Mouse (Mus musculus) right cerebral cortex, postnatal 36 days (tissue): ENCODE data around the gene Smpd3.
"Not testable (repeated sequence)": the region's sequence is repeated elsewhere in the genome, so short reads cannot be mapped to it uniquely, and the experiment has no call there.

Source experiments
- DNase-seq, 2 experiments: peaks; one replicate each; pipeline ENCODE4 v3.0.0; 2022; ENCODE audit warnings: low spot score in 2 of 2, mixed read lengths in 1 of 2

Smpd3 gene

DNA sequence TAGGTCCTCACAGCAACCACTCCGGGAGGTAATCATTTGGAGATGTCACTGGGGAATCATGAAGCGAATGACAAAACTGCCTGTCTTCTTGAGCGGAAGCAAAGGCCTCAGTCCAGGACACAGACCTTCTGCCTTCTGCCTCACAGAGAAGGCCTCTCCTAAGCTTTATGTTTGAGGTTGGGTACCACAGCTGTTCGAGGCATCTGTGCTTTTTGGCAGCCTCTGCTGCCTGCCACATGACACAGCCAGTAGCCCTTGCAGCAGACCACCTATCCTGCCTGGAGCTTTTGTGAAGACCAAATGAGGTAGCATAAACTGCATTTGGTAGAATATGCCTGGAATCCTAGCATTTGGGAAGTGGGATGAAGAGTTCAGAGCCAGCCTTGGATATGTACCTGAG is 11.2 kb downstream of the Smpd3 start:
- DNase-seq = no peak

DNA sequence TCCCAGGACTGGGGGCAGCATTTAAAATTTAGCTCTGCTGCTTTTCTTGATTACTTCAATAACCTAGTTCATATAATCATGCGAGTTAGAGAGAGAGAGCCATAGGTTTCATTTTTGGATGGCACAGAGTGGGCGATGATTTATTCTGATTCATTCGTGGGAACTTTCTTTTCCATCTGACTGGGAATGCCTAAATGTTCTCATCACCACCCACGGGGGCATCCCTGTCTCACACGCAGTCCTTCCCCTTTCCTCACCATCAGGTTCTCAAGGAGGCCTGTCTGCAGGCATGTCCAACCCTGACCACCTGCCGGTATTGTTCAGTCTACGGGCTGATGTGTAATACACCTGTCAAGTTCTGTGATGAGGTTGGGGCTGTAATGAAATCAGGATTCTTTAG is 16.4 kb downstream of the Smpd3 start:
- peak in 1 of 2 experiments; percentile 53 for DNase-seq

DNA sequence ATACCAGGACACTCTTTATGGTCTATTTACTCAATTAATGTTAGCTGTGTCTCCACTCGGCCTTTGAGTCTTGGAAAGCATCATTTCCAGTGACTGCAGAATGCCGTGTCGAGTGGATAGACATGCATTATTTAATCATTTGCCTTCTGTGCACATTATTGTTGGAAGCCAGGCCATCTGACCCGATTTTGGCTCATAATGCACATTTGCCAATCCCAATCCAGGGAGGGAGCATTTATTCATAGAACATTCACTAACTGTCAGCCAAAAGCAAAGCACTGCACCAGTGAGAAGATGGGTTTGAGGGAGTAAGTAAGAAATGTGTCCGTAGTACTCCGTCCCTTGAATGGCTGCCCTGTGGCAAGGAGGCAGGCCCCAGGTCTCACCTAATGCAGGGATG is 17.8 kb downstream of the Smpd3 start:
- DNase-seq = no peak

DNA sequence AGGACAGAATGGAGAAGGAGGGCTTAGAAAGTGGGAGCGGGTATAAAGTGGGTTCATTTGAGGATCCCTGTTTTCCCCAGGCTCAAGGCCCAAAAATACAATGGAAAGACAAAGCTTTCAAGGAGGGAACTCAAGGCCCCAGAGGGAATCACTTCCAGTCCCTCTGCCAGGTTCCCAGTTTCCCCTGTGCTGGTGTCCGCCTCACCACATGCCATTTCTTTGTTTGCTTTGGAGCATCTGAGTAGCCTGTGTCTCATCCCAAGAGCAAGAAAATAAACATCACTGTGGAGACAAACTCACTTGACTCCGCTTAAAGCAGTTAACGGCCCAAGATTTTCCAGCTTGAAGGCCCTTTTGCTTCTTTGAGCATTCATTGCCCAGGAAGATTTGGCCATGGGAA is 20.7 kb downstream of the Smpd3 start:
- no peak for DNase-seq

DNA sequence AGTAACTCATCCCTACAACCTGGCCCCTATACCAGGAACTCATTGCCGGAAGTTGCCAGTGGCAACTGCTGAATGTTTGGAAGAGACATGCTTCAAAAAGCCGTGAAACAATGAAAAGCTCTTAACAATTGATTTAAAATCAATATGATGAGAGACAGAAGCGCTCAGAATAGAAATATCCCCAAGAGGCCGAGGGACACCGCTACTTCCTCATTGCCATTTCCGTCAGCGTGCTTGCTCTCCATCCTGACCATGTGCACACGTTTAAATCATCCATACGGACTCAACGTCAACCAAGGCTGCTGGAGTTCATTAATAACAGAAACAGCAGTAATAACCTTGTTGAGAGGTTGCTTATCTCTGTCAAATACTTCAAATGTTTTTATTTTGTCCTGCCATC is 21.3 kb downstream of the Smpd3 start:
- no peak for DNase-seq

DNA sequence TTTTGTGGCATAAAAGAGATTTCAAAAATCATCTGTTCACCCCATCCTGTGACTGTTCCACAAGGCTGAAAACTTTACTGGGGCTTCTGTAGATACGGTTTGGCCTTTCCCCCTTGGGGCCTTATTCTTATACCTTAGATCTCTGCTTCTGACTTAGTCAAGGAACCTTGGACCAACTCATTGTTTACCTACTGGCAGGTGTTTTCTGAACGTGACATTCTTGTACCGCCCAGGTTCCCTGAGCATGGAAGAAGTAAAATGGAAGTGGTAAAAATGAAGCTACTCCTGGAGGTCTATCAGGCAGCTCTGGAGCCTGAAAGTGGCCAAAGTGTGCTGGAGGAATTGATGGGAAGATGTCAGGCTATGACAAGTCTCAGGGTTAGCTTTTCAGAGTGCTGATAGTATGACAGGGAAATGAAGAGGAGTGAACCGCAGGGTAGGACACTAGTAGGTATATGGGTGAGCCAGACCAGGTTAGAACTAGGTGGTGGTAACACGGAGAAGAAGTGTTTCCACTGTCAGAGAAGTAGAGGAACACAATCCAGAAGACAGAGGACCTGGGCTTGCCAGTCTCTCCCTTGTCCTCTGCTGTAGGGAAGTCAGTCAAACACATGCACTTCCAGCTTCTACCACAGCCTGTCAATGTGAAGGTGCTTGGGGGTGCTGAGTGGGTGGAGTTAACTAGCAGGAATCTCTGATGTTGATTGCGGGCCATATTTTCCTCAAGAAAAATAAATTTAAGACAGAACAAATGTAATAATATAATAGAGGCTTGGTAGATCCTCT is 22.2 kb downstream of the Smpd3 start:
- DNase-seq = no peak

DNA sequence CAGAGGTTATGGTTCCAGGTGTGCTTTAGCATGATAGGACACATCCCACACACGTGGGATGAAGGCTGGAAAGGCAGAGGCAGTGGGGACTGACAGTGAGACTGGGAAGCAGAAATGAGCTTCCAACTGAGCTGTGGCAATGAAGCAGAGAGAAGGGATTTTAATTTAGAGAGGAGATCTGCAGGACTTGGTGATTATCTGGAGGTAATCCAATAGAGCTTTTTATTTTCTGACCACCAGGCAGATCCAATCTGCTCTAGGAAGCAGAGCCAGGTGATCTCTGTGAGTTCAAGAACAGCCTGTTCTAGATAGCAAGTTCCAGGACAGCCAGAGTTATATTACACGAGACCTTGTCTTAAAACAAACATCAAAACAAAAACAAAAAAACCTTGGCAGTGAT is 24.0 kb downstream of the Smpd3 start:
- DNase-seq = no peak

DNA sequence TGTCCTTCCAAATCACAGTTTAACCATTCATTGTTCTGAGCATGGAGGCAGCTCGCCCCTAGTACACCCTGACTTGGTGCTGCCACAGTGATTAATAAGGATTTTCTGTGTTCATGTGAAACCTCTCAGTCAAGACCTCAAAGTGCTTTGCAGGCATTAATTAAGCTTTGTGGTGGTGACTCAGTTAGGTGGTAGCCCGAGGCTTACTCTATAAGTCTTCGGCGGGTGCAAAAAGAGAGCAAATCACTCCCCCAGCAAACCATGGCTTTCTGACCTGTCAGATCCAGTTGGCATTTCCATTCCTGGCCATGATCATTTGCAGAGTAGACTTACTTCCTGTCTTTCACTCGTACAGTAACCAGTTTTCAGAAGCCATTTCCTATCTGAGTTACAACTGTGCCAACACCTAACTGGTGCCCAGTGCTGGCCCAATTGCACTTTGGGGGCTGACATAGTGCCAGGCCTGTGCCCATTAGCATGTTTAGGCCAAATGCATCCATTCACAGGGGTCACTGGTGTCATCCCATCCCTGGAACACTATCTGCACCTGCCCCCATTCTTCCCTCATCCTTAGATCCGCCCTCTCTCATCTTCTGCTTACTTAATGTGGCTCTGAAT is 24.6 kb downstream of the Smpd3 start:
- DNase-seq = no peak

DNA sequence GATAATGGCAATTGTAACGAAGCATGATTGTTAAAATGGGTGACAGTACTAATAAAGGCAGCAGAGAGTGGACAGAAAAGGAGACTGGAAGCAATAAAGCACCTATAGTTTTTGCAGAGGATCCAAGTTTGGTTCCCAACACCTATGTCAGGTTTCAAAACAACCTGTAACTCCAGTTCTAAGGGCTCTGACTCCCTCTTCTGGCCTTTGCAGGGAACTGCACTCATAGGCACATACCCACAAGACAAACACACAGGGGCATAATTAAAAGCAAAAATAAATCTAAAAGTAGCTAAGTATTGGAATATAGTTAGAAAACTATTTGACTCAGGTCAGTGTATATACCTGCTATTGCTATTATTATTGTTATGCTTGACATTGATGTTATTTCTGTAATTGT is 25.8 kb downstream of the Smpd3 start:
- DNase-seq = no peak

DNA sequence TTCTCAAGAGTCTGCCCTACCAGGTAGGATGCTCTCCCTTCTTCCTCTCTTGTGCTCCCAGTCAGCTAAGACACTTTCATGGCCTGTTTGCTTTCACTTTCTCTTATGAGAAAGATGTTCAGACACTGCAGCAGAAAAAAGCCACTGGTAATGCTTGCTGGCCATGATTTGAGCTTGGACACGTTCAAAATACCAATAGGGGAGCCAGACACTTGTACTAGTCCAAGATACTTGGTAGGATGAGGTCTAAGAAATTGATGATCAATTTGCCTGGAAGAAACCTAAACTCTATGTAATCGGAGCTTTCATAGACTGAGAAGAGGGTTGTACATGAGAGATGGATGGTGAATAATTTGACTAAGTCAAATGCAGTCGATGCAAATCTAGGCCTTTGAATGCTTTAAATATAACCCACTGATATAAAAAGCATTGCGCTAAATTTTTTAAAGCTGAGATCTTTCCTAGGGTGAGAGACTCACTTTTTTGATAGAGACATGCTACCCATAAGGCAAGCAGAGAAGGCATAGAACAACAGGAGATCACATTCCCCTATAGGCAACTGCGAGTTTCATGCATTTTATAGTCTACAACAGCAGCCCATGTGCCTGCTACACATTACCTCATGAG is 27.6 kb downstream of the Smpd3 start:
- no peak for DNase-seq

DNA sequence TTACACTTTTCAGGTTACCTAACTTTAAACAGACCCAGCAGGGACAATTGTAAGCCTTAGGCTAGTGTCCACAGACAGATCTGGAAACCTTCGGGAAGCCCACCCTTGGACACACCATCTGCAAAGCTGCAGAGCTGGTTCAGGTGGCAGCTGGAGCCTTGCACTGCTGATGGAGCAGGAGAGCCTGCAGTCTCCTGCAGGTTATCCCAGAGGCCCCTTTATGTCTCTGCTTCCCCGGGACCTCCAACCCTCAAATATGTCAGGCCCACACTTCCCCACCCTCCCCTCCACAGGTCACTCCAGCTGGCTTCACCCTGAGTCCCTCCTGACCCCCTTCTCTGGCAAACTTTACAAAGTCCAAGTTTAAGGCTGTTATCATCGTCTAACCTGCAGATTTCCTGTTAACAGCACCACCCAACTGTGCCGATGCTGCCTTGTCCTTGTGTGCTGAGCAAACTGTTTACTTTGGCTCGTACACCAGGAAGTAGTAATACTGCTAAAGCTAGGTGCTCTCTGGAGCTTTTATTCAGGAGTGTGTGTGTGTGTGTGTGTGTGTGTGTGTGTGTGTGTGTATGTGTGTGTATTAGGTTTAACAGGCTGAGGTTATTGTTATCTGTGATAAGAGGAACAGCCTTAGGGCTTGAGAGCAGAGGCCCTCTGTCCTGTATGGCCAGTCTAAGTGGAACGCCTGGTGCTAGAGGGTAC is 29.6 kb downstream of the Smpd3 start:
- not testable (repeated sequence) for DNase-seq

DNA sequence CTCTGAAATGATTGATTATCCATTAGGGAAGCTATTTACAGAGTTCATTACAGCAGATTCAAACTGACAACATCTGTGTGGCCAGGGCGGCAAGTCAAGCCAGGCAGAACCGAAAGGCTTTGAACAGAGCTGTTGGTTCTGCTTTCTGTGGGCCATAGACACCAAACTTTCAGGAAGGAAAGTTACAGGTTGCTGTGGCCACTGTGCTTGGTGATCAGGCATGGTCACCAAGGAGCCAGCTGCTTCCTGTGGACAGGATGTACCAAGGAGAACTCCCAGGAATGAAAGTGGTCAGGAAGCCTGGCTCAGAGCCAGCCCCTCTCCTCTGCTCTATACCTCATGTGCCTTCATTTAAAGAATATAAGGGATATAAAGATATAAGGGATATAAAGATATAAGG is 30.2 kb downstream of the Smpd3 start:
- no peak for DNase-seq

DNA sequence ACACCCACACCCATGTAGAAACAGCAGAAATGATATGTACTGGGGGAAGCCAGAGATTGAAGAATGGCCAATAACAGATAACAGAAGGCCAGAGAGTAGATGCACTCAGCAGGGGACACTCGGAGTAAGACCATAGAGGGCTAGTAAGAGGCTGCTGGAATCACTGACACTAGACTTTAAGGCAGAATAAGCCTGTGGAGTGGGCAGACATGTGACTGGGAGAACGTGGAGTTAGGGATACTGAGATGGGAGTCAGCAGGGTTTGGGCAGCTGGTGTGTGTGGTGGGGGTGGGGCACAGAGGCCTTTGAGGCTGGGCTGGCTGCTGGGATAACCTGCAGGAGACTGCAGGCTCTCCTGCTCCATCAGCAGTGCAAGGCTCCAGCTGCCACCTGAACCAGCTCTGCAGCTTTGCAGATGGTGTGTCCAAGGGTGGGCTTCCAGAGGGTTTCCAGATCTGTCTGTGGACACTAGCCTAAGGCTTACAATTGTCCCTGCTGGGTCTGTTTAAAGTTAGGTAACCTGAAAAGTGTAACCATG is 31.0 kb downstream of the Smpd3 start:
- DNase-seq = not testable (repeated sequence)

DNA sequence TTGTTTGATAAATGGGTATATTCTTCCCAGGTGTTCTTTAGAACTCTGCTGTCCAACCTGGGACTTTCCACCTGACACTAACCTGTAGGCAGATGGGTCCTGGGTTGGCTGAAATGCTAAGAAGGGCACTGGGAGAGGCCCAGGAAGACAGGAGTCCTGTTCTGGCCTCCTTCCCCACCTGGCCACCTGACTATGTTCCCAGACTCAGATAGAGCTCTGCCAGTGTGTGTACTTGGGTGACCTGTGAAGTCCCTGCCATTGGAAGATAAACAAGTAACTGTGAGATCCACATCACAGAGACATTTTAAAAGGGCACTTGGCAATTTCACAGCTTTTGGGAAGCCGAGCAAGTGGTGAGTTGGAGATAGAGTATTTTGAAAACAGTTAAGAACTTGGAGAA is 31.7 kb downstream of the Smpd3 start:
- DNase-seq = no peak

DNA sequence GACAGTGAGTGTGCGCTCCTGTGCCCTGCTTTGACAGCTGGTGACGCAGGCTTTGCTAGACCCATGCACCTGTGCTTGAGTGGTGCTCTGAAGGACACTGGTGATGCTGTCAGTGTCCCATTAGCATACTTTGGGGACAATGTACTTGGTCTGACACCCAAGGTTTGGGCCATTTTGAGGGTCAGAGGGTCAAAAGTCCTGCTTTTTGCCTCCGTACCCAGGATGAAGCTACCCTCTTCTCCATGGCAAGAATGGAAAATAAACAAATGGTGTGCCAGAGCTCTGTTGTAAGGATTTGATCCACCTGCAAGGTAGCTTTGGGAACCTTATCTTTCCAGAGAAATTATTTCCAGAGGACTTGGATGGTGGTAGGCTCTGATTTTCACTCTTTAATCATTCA is 32.5 kb downstream of the Smpd3 start:
- DNase-seq = no peak

DNA sequence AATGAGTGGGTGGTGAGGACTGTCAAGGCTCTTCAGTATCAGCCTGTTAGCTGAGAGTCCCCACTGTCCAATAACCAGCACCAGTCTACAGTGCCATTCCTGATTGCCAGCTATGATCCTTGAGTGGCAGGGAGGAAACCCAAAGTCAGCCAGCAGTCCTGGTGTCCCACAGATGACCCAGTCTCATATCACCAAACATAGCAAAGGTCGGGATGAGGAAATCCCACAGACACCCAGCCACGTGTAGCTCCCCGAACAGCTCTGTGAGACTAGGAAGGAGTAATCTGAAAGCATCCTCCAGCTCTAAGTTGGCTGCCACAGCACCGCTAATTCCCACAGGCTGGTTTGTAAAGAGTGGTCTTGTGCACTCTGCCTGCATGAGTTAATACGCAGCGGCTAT is 33.5 kb downstream of the Smpd3 start:
- DNase-seq = no peak

DNA sequence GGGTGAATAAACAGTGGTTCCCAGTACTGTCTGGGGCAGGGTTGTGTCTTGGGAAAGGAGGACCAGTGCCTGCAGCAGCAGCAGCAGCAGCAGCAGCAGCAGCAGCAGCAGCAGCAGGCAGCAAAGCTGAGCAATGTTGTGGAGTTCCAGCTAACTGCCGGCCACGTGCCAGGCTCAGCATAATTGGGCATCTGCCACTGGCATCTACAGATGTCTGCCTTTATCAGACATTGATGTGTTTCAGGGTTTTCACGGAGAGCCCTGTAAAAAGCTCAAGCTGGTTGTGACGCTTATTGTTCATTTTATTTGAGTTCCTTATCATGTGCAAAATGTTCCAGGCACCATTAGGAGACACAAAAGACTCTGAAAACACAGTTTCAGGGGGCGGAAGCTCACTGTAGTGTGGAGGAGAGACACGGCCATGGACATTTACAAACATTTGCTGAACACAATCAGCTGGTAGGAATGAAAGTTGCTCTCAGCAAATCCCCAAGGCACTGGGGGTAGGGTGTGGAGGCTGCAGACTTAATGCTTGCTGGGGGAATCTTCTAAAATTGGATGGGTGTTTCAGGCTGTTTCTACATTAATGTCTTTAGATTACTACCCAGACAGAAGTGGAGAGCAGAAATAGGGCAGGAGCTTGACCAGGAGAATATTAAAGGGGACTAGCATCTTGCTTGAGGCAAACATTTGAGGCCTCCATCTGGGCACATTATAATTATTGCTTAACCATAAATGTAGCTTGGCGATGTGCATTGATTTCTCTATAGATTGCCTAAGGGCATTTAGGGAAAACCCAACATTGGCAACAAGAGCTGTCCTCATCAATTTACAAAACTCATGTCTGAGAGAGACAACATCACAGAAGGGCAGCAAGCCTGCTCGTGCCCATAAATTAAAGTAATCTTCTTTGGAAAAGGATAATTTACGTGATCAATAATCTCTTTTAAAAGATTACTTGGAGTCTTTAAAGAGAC is 36.8 kb downstream of the Smpd3 start:
- peak; percentile 37 to 43 for DNase-seq

DNA sequence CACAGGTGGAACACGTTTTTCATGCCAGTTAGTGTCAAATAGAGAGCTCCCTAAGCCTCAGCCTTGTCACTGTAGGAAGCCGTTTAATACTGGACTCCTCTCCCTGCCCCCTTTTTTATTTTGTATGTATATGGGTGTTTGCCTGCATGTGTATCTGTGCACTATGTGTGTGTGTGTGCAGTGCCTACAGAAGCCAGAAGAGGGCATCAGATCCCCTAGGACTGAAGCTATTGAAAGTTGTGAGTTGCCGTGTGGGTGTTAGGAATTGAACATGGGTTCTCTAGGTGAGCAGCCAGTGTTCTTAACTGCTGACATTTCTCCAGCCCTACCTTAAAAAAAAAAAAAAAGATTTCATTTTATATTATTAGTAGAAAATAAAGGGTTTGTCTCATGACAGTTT is 38.1 kb downstream of the Smpd3 start:
- no peak for DNase-seq

DNA sequence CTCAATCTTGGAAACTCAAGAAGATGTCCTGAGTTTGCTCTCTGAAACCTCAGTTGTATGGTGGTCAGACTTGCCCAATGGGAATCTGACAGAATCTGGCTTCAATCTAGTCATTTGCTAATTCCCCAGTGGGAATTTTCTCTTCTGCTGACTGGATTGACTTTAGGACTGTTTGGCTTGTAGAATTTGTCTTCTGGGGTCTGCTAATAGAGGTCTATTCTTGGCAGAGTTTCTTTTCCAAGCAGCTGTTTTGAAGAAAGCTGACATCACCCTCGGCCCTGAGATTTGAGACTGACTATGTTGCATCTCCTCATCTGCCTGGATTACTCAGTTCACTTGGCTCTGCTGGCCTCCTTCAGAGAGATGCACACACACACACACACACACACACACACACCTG is 38.9 kb downstream of the Smpd3 start:
- DNase-seq = no peak

DNA sequence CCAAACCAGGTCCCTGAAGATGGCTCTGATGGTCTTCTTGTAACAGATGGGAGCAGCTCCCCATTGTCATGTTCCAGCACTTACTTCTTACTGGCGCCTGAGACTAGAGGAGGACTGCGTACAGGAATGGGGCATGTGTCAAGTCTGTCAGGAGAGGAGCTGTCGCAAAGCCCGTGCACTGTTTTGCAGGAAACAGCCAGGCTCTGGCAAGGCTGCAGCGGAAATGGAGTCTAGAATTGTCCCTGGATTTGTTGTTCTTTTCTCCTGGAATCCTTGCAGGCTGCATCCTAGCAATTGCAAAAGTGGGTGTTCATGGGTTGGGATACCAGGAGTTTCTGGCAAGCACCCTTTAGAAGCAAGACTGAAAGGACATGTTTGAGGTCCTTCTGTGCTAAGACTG is 39.5 kb downstream of the Smpd3 start:
- no peak for DNase-seq
